Mouse (Mus musculus) embryonic facial prominence, embryonic 13.5 days (tissue): ENCODE results near the gene Fam129c. TPM values are rescaled to one million over a fixed set of nuclear protein-coding genes. Genes with fewer than 3 reads are reported as not detected.

ENCODE experiments used
- ATAC-seq: fragments of 200-750 bp; cut with Nextera tagmentation; 2 replicates; pipeline ENCODE4 v1.8.0; 2017; ENCODE audit warnings: low read depth; ENCODE audit not compliant: insufficient number of reproducible peaks, insufficient read depth, low FRiP score, low TSS enrichment
- H3K27ac ChIP-seq: fragments of 300-500 bp; sonication (generic); 2 replicates; pipeline ENCODE4 v1.5.1; 2015; ENCODE audit warnings: moderate library complexity, mild to moderate bottlenecking, inconsistent platforms
- H3K27me3 ChIP-seq: fragments of 300-500 bp; sonication (generic); 2 replicates; pipeline ENCODE4 v1.6.1; 2015; ENCODE audit warnings: mild to moderate bottlenecking, inconsistent platforms
- H3K36me3 ChIP-seq: fragments of 300-500 bp; sonication (generic); 2 replicates; pipeline ENCODE4 v1.6.1; 2015; ENCODE audit warnings: mild to moderate bottlenecking, inconsistent platforms
- H3K4me1 ChIP-seq: fragments of 300-500 bp; sonication (generic); 2 replicates; pipeline ENCODE4 v1.6.1; 2015; ENCODE audit warnings: inconsistent platforms
- H3K4me2 ChIP-seq: fragments of 300-500 bp; sonication (generic); 2 replicates; pipeline ENCODE4 v1.6.1; 2015; ENCODE audit warnings: moderate library complexity, mild to moderate bottlenecking, inconsistent platforms
- H3K4me3 ChIP-seq: fragments of 300-500 bp; sonication (generic); 2 replicates; pipeline ENCODE4 v1.5.1; 2015; ENCODE audit warnings: mild to moderate bottlenecking, inconsistent platforms
- H3K9ac ChIP-seq: fragments of 300-500 bp; sonication (generic); 2 replicates; pipeline ENCODE4 v1.6.1; 2015; ENCODE audit warnings: mild to moderate bottlenecking, inconsistent platforms
- H3K9me3 ChIP-seq: fragments of 300-500 bp; sonication (generic); 2 replicates; pipeline ENCODE4 v1.6.1; 2016; ENCODE audit warnings: inconsistent platforms
- WGBS: fragments of 180-500 bp; shearing (Covaris S2); methylation state at CpG from one replicate; pipeline ENCODE4 v1.1.7; 2015; ENCODE audit warnings: mixed read lengths; 5-methylcytosine and 5-hydroxymethylcytosine counted together
- polyA plus RNA-seq: library from polyadenylated mRNA; unstranded; fragments of >200 nt; fragmentation: Nextera tagmentation; extraction: Ambion mirVana; gene quantifications from 2 replicates; pipeline ENCODE4 v1.2.1, GENCODE M21; 2015

Fam129c gene
- polyA plus RNA-seq, 1 experiment from 2014 or later: 4.8 TPM

DNA sequence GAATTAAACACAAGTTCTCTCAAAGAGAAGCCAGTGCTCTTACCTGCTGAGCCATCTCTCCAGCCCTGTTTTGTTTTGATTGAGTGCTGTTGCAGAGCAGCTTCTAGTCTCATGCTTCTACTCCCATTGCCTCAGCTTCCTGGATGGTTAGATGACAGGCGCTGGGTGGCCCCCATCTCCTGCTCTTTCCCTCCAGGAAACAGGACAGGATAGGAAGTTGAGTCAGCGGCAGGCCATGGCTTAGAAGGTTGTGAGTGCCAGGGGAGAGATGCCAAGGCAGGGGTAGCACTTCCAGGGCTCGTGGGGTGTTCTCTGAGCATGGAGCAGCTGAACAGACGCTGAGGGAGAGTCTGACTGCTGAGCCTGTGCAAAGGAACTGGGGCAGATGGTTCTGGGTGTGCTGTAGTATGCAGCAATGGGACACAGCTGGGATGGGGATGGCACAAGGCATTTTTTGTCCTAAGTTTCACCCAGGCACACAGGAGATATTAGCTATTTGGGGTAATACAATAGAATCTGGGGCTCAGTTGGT is 19.5 kb upstream of the Fam129c start:
- Histone ChIP-seq H3K4me3 (no peak overlapping the region), H3K9me3 (no peaks in the 10 kb centered on the region), H3K27me3 (no peaks in the 10 kb centered on the region), H3K9ac (no peak overlapping the region), H3K4me1 (peaks cover 12% of the 10 kb centered on the region), H3K27ac (no peak overlapping the region), H3K36me3 (peaks cover 18% of the 10 kb centered on the region), H3K4me2 (no peak overlapping the region)
- WGBS: 65% methylated on average over 4 of the region's 4 CpGs
- no peak for ATAC-seq

DNA sequence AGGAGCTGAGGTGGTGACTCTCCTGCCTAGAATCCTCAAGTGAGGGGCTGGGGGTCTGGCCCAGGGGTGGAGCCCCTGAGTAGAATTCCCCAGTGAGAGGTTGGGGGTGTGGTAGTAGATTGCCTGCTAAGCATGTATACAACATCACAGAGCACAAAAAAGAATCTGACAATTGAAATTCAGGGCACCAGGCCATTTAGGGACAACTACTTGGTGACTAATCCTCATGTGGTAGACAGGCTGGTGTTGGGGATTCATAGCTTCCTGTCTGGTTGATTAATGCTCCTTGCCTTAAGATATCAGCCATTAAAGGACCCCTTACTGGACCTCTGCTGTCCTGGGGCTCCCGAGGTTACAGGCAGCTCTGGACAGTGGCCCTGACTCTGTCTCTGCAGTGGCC is 18.4 kb upstream of the Fam129c start:
- Histone ChIP-seq H3K27ac (no peak overlapping the region), H3K9me3 (no peaks in the 10 kb centered on the region), H3K4me3 (no peak overlapping the region), H3K4me2 (no peak overlapping the region), H3K36me3 (peaks cover 20% of the 10 kb centered on the region), H3K27me3 (no peaks in the 10 kb centered on the region), H3K9ac (no peak overlapping the region), H3K4me1 (peaks cover 8% of the 10 kb centered on the region)
- ATAC-seq: no peak
- 77% methylated on average over 1 of the region's 1 CpGs for WGBS

DNA sequence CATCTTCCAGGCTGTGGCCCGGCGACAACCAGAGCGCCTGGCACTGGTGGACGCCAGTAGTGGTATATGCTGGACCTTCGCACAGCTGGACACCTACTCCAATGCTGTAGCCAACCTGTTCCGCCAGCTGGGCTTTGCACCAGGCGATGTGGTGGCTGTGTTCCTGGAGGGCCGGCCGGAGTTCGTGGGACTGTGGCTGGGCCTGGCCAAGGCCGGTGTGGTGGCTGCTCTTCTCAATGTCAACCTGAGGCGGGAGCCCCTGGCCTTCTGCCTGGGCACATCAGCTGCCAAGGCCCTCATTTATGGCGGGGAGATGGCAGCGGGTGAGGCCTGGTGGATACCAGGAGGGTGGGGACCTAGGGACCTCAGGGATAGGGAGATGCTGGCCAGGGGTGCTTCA is 18.0 kb upstream of the Fam129c start:
- ATAC-seq: no peak
- Histone ChIP-seq H3K9ac (no peak overlapping the region), H3K4me3 (no peak overlapping the region), H3K4me2 (no peak overlapping the region), H3K27ac (no peak overlapping the region), H3K36me3 (peaks cover 24% of the 10 kb centered on the region), H3K27me3 (no peaks in the 10 kb centered on the region), H3K4me1 (peaks cover 8% of the 10 kb centered on the region), H3K9me3 (no peaks in the 10 kb centered on the region)
- WGBS: 91% methylated on average over 14 of the region's 14 CpGs

DNA sequence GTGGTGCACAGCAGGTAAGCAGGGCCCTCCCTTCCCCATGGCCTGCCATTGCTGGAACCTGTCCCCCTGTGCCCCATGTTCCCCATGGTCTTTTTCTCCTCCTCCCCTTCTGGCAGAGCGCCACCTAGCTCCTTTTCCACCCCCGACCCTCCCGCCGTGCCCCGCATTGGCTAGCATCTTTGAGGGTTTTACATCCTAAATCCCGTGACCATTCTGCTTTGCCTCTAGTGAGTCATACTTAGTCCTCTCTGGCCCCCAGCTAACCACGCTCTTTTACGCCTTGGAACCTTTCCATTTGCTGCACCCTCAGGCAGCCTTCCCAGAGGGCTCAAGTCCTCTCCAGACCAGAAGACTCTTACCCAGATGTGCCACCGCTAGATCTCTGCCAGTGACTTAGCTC is 17.2 kb upstream of the Fam129c start:
- peaks cover 31% of the 10 kb centered on the region for H3K36me3 ChIP-seq
- no peak overlapping the region for H3K4me2 ChIP-seq
- ATAC-seq: no peak
- 31% methylated on average over 9 of the region's 9 CpGs for WGBS
- no peak overlapping the region for H3K9ac ChIP-seq
- H3K27ac ChIP-seq: no peak overlapping the region
- no peaks in the 10 kb centered on the region for H3K27me3 ChIP-seq
- no peak overlapping the region for H3K4me3 ChIP-seq
- peaks cover 8% of the 10 kb centered on the region for H3K4me1 ChIP-seq
- H3K9me3 ChIP-seq: no peaks in the 10 kb centered on the region

- no peak for ATAC-seq
- no peak overlapping the region for H3K9ac ChIP-seq
- H3K9me3 ChIP-seq: no peaks in the 10 kb centered on the region
- no peak overlapping the region for H3K4me3 ChIP-seq
- peaks cover 33% of the 10 kb centered on the region for H3K36me3 ChIP-seq
- H3K4me2 ChIP-seq: no peak overlapping the region
- no peak overlapping the region for H3K27ac ChIP-seq
- WGBS: 80% methylated on average over 2 of the region's 2 CpGs
- no peaks in the 10 kb centered on the region for H3K27me3 ChIP-seq
- H3K4me1 ChIP-seq: peaks cover 8% of the 10 kb centered on the region
Observed at GRCm38 (mm10) chr8:71586891-71587290, 10.6 kb upstream of the Fam129c start.

DNA sequence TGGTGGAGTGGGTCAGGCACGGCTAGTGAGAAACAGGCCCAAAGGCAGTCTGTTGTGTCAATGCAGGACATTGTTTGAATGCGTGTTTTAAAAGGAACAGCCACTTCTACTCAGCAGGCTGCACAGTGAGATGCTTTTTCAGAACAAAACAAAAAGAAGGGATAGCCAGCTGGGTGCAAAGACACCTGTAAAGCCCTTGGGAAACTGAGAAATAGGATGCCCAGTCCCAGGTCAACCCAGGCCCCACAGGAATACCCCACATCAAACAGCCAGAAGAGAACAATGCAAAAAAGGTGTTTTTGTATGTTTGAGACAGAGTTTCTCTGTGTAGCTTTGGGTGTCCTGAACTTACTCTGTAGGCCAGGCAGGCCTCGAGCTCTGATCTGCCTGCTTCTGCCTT is 8.7 kb upstream of the Fam129c start:
- Histone ChIP-seq H3K9ac (no peak overlapping the region), H3K9me3 (no peaks in the 10 kb centered on the region), H3K4me2 (no peak overlapping the region), H3K4me1 (peaks cover 18% of the 10 kb centered on the region), H3K27ac (no peak overlapping the region), H3K4me3 (no peak overlapping the region), H3K27me3 (no peaks in the 10 kb centered on the region), H3K36me3 (peaks cover 32% of the 10 kb centered on the region)
- no peak for ATAC-seq
- 71% methylated on average over 3 of the region's 3 CpGs for WGBS

DNA sequence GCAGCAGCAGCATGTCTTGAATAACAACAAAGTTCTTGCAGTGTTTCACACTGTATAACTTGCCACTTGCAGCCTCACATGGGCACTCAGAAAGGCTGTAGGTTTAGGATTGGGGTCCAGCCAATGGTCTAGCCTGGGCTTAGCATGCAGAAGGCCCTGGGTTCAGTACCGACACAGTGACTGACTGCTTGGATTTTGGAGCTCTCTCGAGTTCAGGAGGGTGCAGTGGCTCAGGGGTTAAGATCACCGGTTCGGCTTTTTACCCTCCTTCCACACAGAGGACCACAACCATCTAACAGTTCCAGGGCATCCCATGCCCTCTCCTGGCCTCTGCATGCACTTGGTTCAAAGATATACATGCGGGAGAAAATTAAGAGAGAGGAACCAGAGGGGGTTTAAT is 6.4 kb upstream of the Fam129c start:
- Histone ChIP-seq H3K4me1 (peaks cover 22% of the 10 kb centered on the region), H3K9me3 (no peaks in the 10 kb centered on the region), H3K9ac (peak overlapping the region; percentile 96), H3K27ac (peak overlapping the region; percentile 97), H3K4me3 (peak overlapping the region; percentile 90), H3K27me3 (no peaks in the 10 kb centered on the region), H3K4me2 (peak overlapping the region; percentile 82), H3K36me3 (peaks cover 19% of the 10 kb centered on the region)
- 23% methylated on average over 5 of the region's 5 CpGs for WGBS
- no peak for ATAC-seq

DNA sequence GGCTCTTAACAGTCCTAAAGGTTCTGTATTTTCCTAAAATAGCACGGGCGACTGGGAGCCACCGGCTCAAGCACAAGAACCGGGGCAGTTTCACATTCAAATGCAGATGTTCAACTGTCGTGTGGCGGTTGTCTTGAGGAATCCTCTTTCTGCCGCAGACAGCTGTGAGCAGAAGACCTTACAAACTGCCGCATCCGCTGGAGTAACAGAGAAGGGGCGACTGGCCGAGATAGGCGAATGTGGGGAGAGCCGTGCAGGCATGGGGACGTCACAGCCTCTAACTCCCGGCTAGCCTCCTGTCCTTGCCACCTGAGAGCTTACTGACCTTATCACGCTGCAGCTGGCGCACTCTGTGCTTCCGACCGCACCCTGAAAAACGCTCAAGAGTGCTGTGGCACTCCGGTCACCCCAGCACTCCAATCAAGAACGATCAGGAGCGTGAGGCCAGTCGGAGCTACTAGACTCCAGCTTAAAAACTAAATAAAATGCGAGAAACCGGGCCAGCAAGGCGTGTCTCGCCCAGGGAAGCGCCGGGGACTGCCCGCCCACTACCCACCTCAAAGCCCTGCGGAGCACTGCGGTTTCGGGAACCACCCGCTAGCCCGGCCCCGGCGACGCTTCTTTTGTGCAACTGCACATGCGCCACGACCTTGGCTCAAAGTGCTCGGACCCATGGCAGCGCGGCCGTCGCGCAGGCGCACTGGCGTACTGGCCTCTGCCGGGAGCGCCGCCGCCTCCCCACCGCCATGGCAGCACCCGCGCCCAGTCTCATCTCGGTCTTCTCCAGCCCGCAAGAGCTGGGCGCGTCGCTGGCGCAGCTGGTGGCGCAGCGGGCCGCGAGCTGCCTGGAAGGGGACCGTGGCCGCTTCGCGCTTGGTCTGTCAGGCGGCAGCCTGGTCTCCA is 5.7 kb upstream of the Fam129c start, which contains the start of gene Pgls:
Pgls (plus strand) TSS at position 706 of the 903 bp plus-strand sequence.
- peak; percentile 82 for ATAC-seq
- WGBS: under 1% methylated on average over 69 of the region's 71 CpGs
- Histone ChIP-seq H3K4me3 (peak within 1 kb of the TSS; percentile 90), H3K36me3 (peaks cover 14% of the 10 kb centered on the region), H3K27me3 (no peaks in the 10 kb centered on the region), H3K9me3 (no peaks in the 10 kb centered on the region), H3K27ac (peak within 1 kb of the TSS; percentile 97), H3K4me1 (peaks cover 30% of the 10 kb centered on the region), H3K4me2 (peak within 1 kb of the TSS; percentile 82), H3K9ac (peak within 1 kb of the TSS; percentile 96)

DNA sequence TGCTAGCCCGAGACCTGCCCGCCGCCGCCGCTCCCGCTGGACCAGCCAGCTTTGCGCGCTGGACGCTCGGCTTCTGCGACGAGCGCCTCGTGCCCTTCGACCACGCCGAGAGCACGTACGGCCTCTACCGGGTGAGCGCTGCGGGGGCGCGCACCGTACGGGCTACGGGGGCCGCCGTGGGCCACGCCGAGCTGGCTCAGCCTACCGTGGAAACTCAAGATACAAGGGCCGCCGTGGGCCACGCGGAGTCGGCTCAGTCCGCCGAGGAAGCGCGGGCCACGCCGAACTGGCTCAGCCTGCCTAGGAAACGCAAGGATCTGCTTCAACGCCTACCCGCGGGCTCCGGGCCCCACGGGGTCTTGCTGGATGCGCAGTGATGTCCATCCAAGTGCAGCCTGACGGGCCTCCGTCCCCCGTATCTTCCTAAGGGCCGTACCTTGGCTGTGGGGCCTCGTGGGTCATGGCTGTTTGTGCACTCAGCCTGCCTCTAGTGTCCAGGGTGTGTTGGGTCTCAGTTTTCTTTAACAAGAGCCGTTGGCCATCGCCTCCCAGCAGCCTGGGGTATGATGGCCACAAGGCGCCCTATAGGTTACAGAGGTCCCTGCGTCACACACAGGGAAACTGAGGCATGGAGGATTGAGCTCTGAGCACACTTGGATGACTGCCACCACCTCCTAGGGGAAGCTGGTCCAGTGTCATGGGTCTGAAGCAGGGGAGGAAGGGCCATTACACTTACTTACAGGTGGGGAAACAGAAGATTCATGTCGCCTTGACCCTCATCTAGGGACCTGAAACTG is 4.9 kb upstream of the Fam129c start:
- H3K4me3 ChIP-seq: peak overlapping the region; percentile 90
- H3K36me3 ChIP-seq: peaks cover 7% of the 10 kb centered on the region; the same call in 1 of the 2 replicates
- H3K27me3 ChIP-seq: no peaks in the 10 kb centered on the region
- H3K4me2 ChIP-seq: peak overlapping the region; percentile 82
- 4% methylated on average over 60 of the region's 60 CpGs for WGBS
- peaks cover 30% of the 10 kb centered on the region for H3K4me1 ChIP-seq
- H3K9me3 ChIP-seq: no peaks in the 10 kb centered on the region
- peak overlapping the region; percentile 96 for H3K9ac ChIP-seq
- H3K27ac ChIP-seq: peak overlapping the region; percentile 97
- ATAC-seq: peak; percentile 62

- H3K9me3 ChIP-seq: no peaks in the 10 kb centered on the region
- peaks cover 7% of the 10 kb centered on the region; the same call in 1 of the 2 replicates for H3K36me3 ChIP-seq
- no peak overlapping the region for H3K4me3 ChIP-seq
- peaks cover 30% of the 10 kb centered on the region for H3K4me1 ChIP-seq
- 0 out of 2 replicates have a peak overlapping the region, but pooled peaks have one; percentile 96 for H3K9ac ChIP-seq
- no peaks in the 10 kb centered on the region for H3K27me3 ChIP-seq
- ATAC-seq: no peak
- H3K4me2 ChIP-seq: peak overlapping the region; percentile 82; the same call in 1 of the 2 replicates
- 93% methylated on average over 8 of the region's 8 CpGs for WGBS
- H3K27ac ChIP-seq: no peak overlapping the region
Observed at GRCm38 (mm10) chr8:71593556-71594323, 3.7 kb upstream of the Fam129c start.

GRCm38 (mm10) chr8:71594324-71594722 is 3.1 kb upstream of the Fam129c start:
- 90% methylated on average over 4 of the region's 4 CpGs for WGBS
- H3K4me3 ChIP-seq: no peak overlapping the region
- H3K36me3 ChIP-seq: peaks cover 7% of the 10 kb centered on the region; the same call in 1 of the 2 replicates
- H3K4me2 ChIP-seq: no peak overlapping the region
- H3K9me3 ChIP-seq: no peaks in the 10 kb centered on the region
- no peak for ATAC-seq
- 0 out of 2 replicates have a peak overlapping the region, but pooled peaks have one; percentile 12 for H3K9ac ChIP-seq
- H3K27ac ChIP-seq: no peak overlapping the region
- H3K4me1 ChIP-seq: peaks cover 30% of the 10 kb centered on the region
- no peaks in the 10 kb centered on the region for H3K27me3 ChIP-seq
